Mouse (Mus musculus): ENCODE results near the gene Hist1h2ad. TPM values are rescaled to one million over a fixed set of nuclear protein-coding genes. Genes with fewer than 3 reads are reported as not detected.
"Not testable (repeated sequence)": the region's sequence is repeated elsewhere in the genome, so short reads cannot be mapped to it uniquely, and the experiment has no call there.

Gene Hist1h2ad
- total and polyA plus RNA-seq, 2 experiments from 2014 or later: 232 TPM; not detected in 1

GRCm38 (mm10) chr13:23546694-23547093 lies 27.5 kb upstream of the Hist1h2ad start:
- no peaks in the 10 kb centered on the region for H3K27me3 ChIP-seq (ENCODE audit: insufficient read depth, low read length)
- 0 out of 2 replicates have a peak, but pooled peaks cover 4% of the 10 kb centered on the region for H3K4me1 ChIP-seq (ENCODE audit: insufficient read depth, low read length)
- H3K9me3 ChIP-seq (ENCODE audit: low read length): no peaks in the 10 kb centered on the region
- DNase-seq (ENCODE audit: low spot score) (no peak), ATAC-seq (ENCODE audit: low FRiP score) (no peak)
- H3K4me3 ChIP-seq (ENCODE audit: low read depth, low read length): no peak overlapping the region
- H3K27ac ChIP-seq (ENCODE audit: low read depth, low read length): no peak overlapping the region
- H3K36me3 ChIP-seq (ENCODE audit: insufficient read depth, low read length): no peaks in the 10 kb centered on the region
- no peak for TF ChIP-seq CTCF (IDR thresholded peaks at IDR 0.05)
- H3K4me2 ChIP-seq (ENCODE audit: low read depth, low read length, poor library complexity, severe bottlenecking): no peak overlapping the region
- 76% methylated on average over 5 of the region's 5 CpGs for WGBS
- no peak overlapping the region for H3K9ac ChIP-seq (replicated peaks; ENCODE audit: low read length, poor library complexity, severe bottlenecking)

GRCm38 (mm10) chr13:23550761-23551145 lies 23.4 kb upstream of the Hist1h2ad start:
- H3K4me3 ChIP-seq (ENCODE audit: low read depth, low read length): peak overlapping the region; percentile 42
- no peak for ATAC-seq (ENCODE audit: low FRiP score)
- no peak for TF ChIP-seq CTCF (IDR thresholded peaks at IDR 0.05)
- no peaks in the 10 kb centered on the region for H3K36me3 ChIP-seq (ENCODE audit: insufficient read depth, low read length)
- H3K27ac ChIP-seq (ENCODE audit: low read depth, low read length): peak overlapping the region; percentile 77; the same call in 1 of the 2 replicates
- H3K9me3 ChIP-seq (ENCODE audit: low read length): no peaks in the 10 kb centered on the region
- H3K4me2 ChIP-seq (ENCODE audit: low read depth, low read length, poor library complexity, severe bottlenecking): peak overlapping the region; percentile 59
- peaks cover 7% of the 10 kb centered on the region; the same call in 1 of the 2 replicates for H3K4me1 ChIP-seq (ENCODE audit: insufficient read depth, low read length)
- WGBS: 7% methylated on average over 3 of the region's 3 CpGs
- peak overlapping the region; percentile 39 for H3K9ac ChIP-seq (replicated peaks; ENCODE audit: low read length, poor library complexity, severe bottlenecking)
- no peaks in the 10 kb centered on the region for H3K27me3 ChIP-seq (ENCODE audit: insufficient read depth, low read length)
- no peak for DNase-seq (ENCODE audit: low spot score)

- DNase-seq (ENCODE audit: low spot score) (peak; percentile 97), ATAC-seq (ENCODE audit: low FRiP score) (peak; percentile 92)
- not testable (repeated sequence) for H3K4me1 ChIP-seq (ENCODE audit: insufficient read depth, low read length); H3K36me3 ChIP-seq (ENCODE audit: insufficient read depth, low read length); H3K27me3 ChIP-seq (ENCODE audit: insufficient read depth, low read length); H3K9me3 ChIP-seq (ENCODE audit: low read length)
- H3K4me3 ChIP-seq (ENCODE audit: low read depth, low read length): peak within 1 kb of the TSS; percentile 42
- peak within 1 kb of the TSS; percentile 59 for H3K4me2 ChIP-seq (ENCODE audit: low read depth, low read length, poor library complexity, severe bottlenecking)
- H3K9ac ChIP-seq (replicated peaks; ENCODE audit: low read length, poor library complexity, severe bottlenecking): peak within 1 kb of the TSS; percentile 39
- WGBS: under 1% methylated on average over 42 of the region's 47 CpGs
- peak; percentile 74 for TF ChIP-seq CTCF (IDR thresholded peaks at IDR 0.05)
- peak within 1 kb of the TSS; percentile 77; the same call in 1 of the 2 replicates for H3K27ac ChIP-seq (ENCODE audit: low read depth, low read length)
Observed at GRCm38 (mm10) chr13:23551146-23551834, 22.9 kb upstream of the Hist1h2ad start, which contains the start of gene Hist1h4f. TSS of gene Hist1h4f (minus strand) at chr13:23551648.

GRCm38 (mm10) chr13:23551931-23552914 lies 22.0 kb upstream of the Hist1h2ad start:
- WGBS: 49% methylated on average over 8 of the region's 8 CpGs
- Histone ChIP-seq H3K4me1 (ENCODE audit: insufficient read depth, low read length) (peaks cover 7% of the 10 kb centered on the region; the same call in 1 of the 2 replicates), H3K9ac (replicated peaks; ENCODE audit: low read length, poor library complexity, severe bottlenecking) (no peak overlapping the region), H3K27me3 (ENCODE audit: insufficient read depth, low read length) (no peaks in the 10 kb centered on the region), H3K4me3 (ENCODE audit: low read depth, low read length) (peak overlapping the region; percentile 42), H3K9me3 (ENCODE audit: low read length) (no peaks in the 10 kb centered on the region), H3K4me2 (ENCODE audit: low read depth, low read length, poor library complexity, severe bottlenecking) (peak overlapping the region; percentile 59), H3K36me3 (ENCODE audit: insufficient read depth, low read length) (no peaks in the 10 kb centered on the region), H3K27ac (ENCODE audit: low read depth, low read length) (peak overlapping the region; percentile 77; the same call in 1 of the 2 replicates)
- no peak for TF ChIP-seq CTCF (IDR thresholded peaks at IDR 0.05)
- no peak for DNase-seq (ENCODE audit: low spot score)
- ATAC-seq (ENCODE audit: low FRiP score): no peak

- no peak for TF ChIP-seq CTCF (IDR thresholded peaks at IDR 0.05)
- Histone ChIP-seq H3K4me1 (ENCODE audit: insufficient read depth, low read length) (peaks cover 7% of the 10 kb centered on the region; the same call in 1 of the 2 replicates), H3K27me3 (ENCODE audit: insufficient read depth, low read length) (no peaks in the 10 kb centered on the region), H3K27ac (ENCODE audit: low read depth, low read length) (no peak within 1 kb of the TSS), H3K9ac (replicated peaks; ENCODE audit: low read length, poor library complexity, severe bottlenecking) (no peak within 1 kb of the TSS), H3K36me3 (ENCODE audit: insufficient read depth, low read length) (no peaks in the 10 kb centered on the region), H3K4me2 (ENCODE audit: low read depth, low read length, poor library complexity, severe bottlenecking) (0 out of 2 replicates have a peak within 1 kb of the TSS, but pooled peaks have one; percentile 59), H3K4me3 (ENCODE audit: low read depth, low read length) (no peak within 1 kb of the TSS), H3K9me3 (ENCODE audit: low read length) (no peaks in the 10 kb centered on the region)
- ATAC-seq (ENCODE audit: low FRiP score) (no peak), DNase-seq (ENCODE audit: low spot score) (no peak)
Observed at GRCm38 (mm10) chr13:23552962-23553361, 21.2 kb upstream of the Hist1h2ad start, which contains the start of gene Hist1h1d. TSS of gene Hist1h1d (plus strand) at chr13:23553262.
